Mouse (Mus musculus): ENCODE data around the gene Plaa.

- TF ChIP-seq CTCF (IDR thresholded peaks at IDR 0.05; ENCODE audit: control insufficient read depth, insufficient read depth, insufficient read length) = no peak
- TF ChIP-seq CEBPB (IDR thresholded peaks at IDR 0.05; ENCODE audit: low read depth) = no peak
Measured at GRCm38 (mm10) chr4:94523321-94523720, 79.7 kb downstream of the Plaa start.

All from C2C12 (cell line).